Mouse (Mus musculus) midbrain, embryonic 13.5 days (tissue): ENCODE data around the gene Tbpl2. TPM values are rescaled to one million over a fixed set of nuclear protein-coding genes. Genes with fewer than 3 reads are reported as not detected.

Source experiments
- polyA plus RNA-seq: library from polyadenylated mRNA; unstranded; fragments of >200 nt; fragmentation: Nextera tagmentation; extraction: Ambion mirVana; gene quantifications from 2 replicates; pipeline ENCODE4 v1.2.1, GENCODE M21; 2015

The Tbpl2 gene
- polyA plus RNA-seq, 1 experiment from 2014 or later: not detected

Other genes with a start within 250 kb of the Tbpl2 start
- gene Hnmt, start 47.2 kb downstream of the Tbpl2 start, polyA plus RNA-seq: 2.4 and 2.5 TPM in 2 replicates
- gene Il1f8, start 56.6 kb upstream of the Tbpl2 start, polyA plus RNA-seq: not detected in 2 replicates
- not detected in 2 replicates for gene Il1f9, start 89.9 kb upstream of the Tbpl2 start, polyA plus RNA-seq
- not detected in 2 replicates for gene Il1f6, start 118.8 kb upstream of the Tbpl2 start, polyA plus RNA-seq
- gene Il1f5, start 180.4 kb upstream of the Tbpl2 start, polyA plus RNA-seq: not detected in 2 replicates
- not detected in 2 replicates for gene Il1f10, start 194.6 kb upstream of the Tbpl2 start, polyA plus RNA-seq
- 0.17 and 0.19 TPM in 2 replicates for gene Il1rn, start 240.3 kb upstream of the Tbpl2 start, polyA plus RNA-seq